Mouse (Mus musculus) cerebellum, adult 2 months (tissue): ENCODE results near the gene Kif1c. TPM values are rescaled to one million over a fixed set of nuclear protein-coding genes. Genes with fewer than 3 reads are reported as not detected.

Experiments
- DNase-seq, 2 experiments: peaks; one replicate each; pipeline ENCODE4 v3.0.0; 2021
- H3K27ac ChIP-seq: fragments of 200-500 bp; 2 replicates; pipeline ENCODE4 v1.5.1; 2012; ENCODE audit warnings: low read length, control low read depth, inconsistent platforms; ENCODE audit not compliant: insufficient read depth
- H3K27me3 ChIP-seq: fragments of 200-500 bp; 2 replicates; pipeline ENCODE4 v1.6.1; 2012; ENCODE audit warnings: inconsistent platforms, mild to moderate bottlenecking, low read length, moderate library complexity; ENCODE audit not compliant: control insufficient read depth, insufficient read depth
- H3K4me1 ChIP-seq: fragments of 200-500 bp; 2 replicates; pipeline ENCODE4 v1.6.1; 2011; ENCODE audit warnings: low read length; ENCODE audit not compliant: control insufficient read depth, insufficient read depth
- H3K4me3 ChIP-seq: fragments of 200-500 bp; replicated peaks from 2 replicates; pipeline ENCODE3; 2011; ENCODE audit warnings: mild to moderate bottlenecking, low read depth, low read length, control low read depth; ENCODE audit not compliant: insufficient read depth
- CTCF ChIP-seq: fragments of 200-500 bp; IDR thresholded peaks from 2 replicates; pipeline ENCODE4 v1.5.1; 2011; ENCODE audit warnings: low read depth, mild to moderate bottlenecking, control low read depth, low read length, moderate library complexity, borderline replicate concordance; ENCODE audit not compliant: insufficient read depth
- POLR2A ChIP-seq: fragments of 200-500 bp; IDR thresholded peaks from 2 replicates; pipeline ENCODE4 v1.6.1; 2011; ENCODE audit warnings: low read length, control low read depth, borderline replicate concordance; ENCODE audit not compliant: insufficient read depth
- WGBS: fragments of 180-500 bp; shearing (Covaris S2); methylation state at CpG from one replicate; pipeline ENCODE4 v1.1.7; 2018; 5-methylcytosine and 5-hydroxymethylcytosine counted together
- polyA plus RNA-seq: library from polyadenylated mRNA; depleted of rRNA; stranded (reverse); fragments of >200 nt; gene quantifications from 2 replicates; pipeline ENCODE4 v1.2.3, GENCODE M21; 2012

Gene Kif1c
- polyA plus RNA-seq, 1 experiment: 65.6 TPM

- DNase-seq: no peak
- no peaks in the 10 kb centered on the region for H3K4me1 ChIP-seq
- no peak overlapping the region for H3K27ac ChIP-seq
- no peaks in the 10 kb centered on the region for H3K27me3 ChIP-seq
- TF ChIP-seq CTCF (no peak), POLR2A (no peak)
- no peak overlapping the region for H3K4me3 ChIP-seq
- WGBS: 95% methylated on average over 3 of the region's 3 CpGs
Observed at GRCm38 (mm10) chr11:70721072-70721471, 20.7 kb downstream of the Kif1c start.

GRCm38 (mm10) chr11:70724706-70725105 is 24.4 kb downstream of the Kif1c start:
- TF ChIP-seq CTCF (no peak), POLR2A (no peak)
- Histone ChIP-seq H3K27me3 (no peaks in the 10 kb centered on the region), H3K4me1 (no peaks in the 10 kb centered on the region), H3K27ac (no peak overlapping the region), H3K4me3 (no peak overlapping the region)
- WGBS: 85% methylated on average over 9 of the region's 9 CpGs
- DNase-seq: no peak

- TF ChIP-seq POLR2A (no peak), CTCF (no peak)
Observed at GRCm38 (mm10) chr11:70726585-70726984, 26.2 kb downstream of the Kif1c start.

GRCm38 (mm10) chr11:70727385-70727784 is 27.0 kb downstream of the Kif1c start:
- no peaks in the 10 kb centered on the region for H3K27me3 ChIP-seq
- 90% methylated on average over 5 of the region's 5 CpGs for WGBS
- no peak for DNase-seq
- H3K4me3 ChIP-seq: no peak overlapping the region
- TF ChIP-seq POLR2A (no peak), CTCF (no peak)
- no peak overlapping the region for H3K27ac ChIP-seq
- 0 out of 2 replicates have a peak, but pooled peaks cover 5% of the 10 kb centered on the region for H3K4me1 ChIP-seq

More at GRCm38 (mm10) chr11:70726585-70726984, 26.2 kb downstream of the Kif1c start:
- no peak for DNase-seq
- 88% methylated on average over 2 of the region's 2 CpGs for WGBS
- no peak overlapping the region for H3K27ac ChIP-seq
- no peak overlapping the region for H3K4me3 ChIP-seq
- H3K27me3 ChIP-seq: no peaks in the 10 kb centered on the region
- 0 out of 2 replicates have a peak, but pooled peaks cover 5% of the 10 kb centered on the region for H3K4me1 ChIP-seq

GRCm38 (mm10) chr11:70730427-70731038 is 30.2 kb downstream of the Kif1c start:
- no peak overlapping the region for H3K4me3 ChIP-seq
- no peak for TF ChIP-seq POLR2A
- TF ChIP-seq CTCF: no peak
- H3K4me1 ChIP-seq: 0 out of 2 replicates have a peak, but pooled peaks cover 5% of the 10 kb centered on the region
- WGBS: 75% methylated on average over 9 of the region's 9 CpGs
- H3K27ac ChIP-seq: peak overlapping the region; percentile 50; the same call in 1 of the 2 replicates
- no peak for DNase-seq
- no peaks in the 10 kb centered on the region for H3K27me3 ChIP-seq

- peak overlapping the region; percentile 50; the same call in 1 of the 2 replicates for H3K27ac ChIP-seq
- no peak overlapping the region for H3K4me3 ChIP-seq
- WGBS: 9% methylated on average over 5 of the region's 5 CpGs
- 0 out of 2 replicates have a peak, but pooled peaks cover 5% of the 10 kb centered on the region for H3K4me1 ChIP-seq
- peak in 1 of 2 experiments; percentile 36 for DNase-seq
- H3K27me3 ChIP-seq: no peaks in the 10 kb centered on the region
- no peak for TF ChIP-seq POLR2A
- no peak for TF ChIP-seq CTCF
Observed at GRCm38 (mm10) chr11:70731178-70731577, 30.8 kb downstream of the Kif1c start.

GRCm38 (mm10) chr11:70733256-70733655 is 32.9 kb downstream of the Kif1c start:
- H3K27ac ChIP-seq: no peak overlapping the region
- TF ChIP-seq POLR2A (no peak), CTCF (no peak)
- H3K4me1 ChIP-seq: 0 out of 2 replicates have a peak, but pooled peaks cover 5% of the 10 kb centered on the region
- H3K27me3 ChIP-seq: no peaks in the 10 kb centered on the region
- no peak overlapping the region for H3K4me3 ChIP-seq
- WGBS: 77% methylated on average over 5 of the region's 5 CpGs
- DNase-seq: no peak

DNA sequence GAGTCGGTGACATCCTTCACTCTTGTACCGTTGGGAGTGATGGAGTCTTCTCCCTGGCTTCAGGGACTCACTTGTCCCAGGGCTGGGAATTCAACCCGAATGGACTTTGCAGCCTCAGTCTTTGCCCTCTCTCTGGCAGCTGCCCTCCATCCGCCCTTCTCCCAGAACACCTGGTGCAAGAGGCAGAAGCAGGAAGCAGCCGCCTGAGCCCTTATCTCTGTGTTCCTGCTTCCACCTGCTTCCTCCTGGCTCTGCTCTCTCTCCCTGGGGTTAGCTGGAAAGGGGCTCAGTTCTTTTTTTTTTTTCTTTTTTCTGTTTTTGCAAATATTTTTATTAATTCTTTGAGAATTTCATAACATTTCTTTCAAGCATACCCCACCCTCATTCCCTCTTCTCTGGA is 37.4 kb downstream of the Kif1c start:
- Histone ChIP-seq H3K27ac (no peak overlapping the region), H3K4me3 (no peak overlapping the region), H3K4me1 (peaks cover 2% of the 10 kb centered on the region; the same call in 1 of the 2 replicates), H3K27me3 (no peaks in the 10 kb centered on the region)
- no peak for TF ChIP-seq CTCF
- TF ChIP-seq POLR2A: no peak
- no peak for DNase-seq
- 49% methylated on average over 5 of the region's 5 CpGs for WGBS
